Mouse (Mus musculus): ENCODE results near the gene Slc16a12.
A peak's percentile ranks its signal among the peaks of the same experiment; 100 is the strongest.

- peak; percentile 63 for TF ChIP-seq CTCF (IDR thresholded peaks at IDR 0.05; ENCODE audit: low read depth, low read length)
- no peak for TF ChIP-seq POLR2A (IDR thresholded peaks at IDR 0.05; ENCODE audit: insufficient read depth, low read length)
Observed at GRCm38 (mm10) chr19:34684857-34685256, 62.2 kb downstream of the Slc16a12 start.

All from ES-Bruce4 (cell line).